Mouse (Mus musculus) gastrocnemius, postnatal 4 days (tissue): ENCODE measurements around the gene Gjc1. TPM values are rescaled to one million over a fixed set of nuclear protein-coding genes. Genes with fewer than 3 reads are reported as not detected.
A peak's percentile ranks its signal among the peaks of the same experiment; 100 is the strongest.

Experiments used
- DNase-seq, 2 experiments: peaks; one replicate each; pipeline ENCODE4 v3.0.0; 2021 to 2022; ENCODE audit warnings: low spot score in 2 of 2, mixed read lengths in 2 of 2
- total RNA-seq, 2 experiments: library from RNA; stranded (reverse); gene quantifications; 2 replicates each; pipeline ENCODE4 v1.2.3; 2021

Gene Gjc1
- total RNA-seq, 2 experiments from 2014 or later: 39.4 to 41.0 TPM

DNA sequence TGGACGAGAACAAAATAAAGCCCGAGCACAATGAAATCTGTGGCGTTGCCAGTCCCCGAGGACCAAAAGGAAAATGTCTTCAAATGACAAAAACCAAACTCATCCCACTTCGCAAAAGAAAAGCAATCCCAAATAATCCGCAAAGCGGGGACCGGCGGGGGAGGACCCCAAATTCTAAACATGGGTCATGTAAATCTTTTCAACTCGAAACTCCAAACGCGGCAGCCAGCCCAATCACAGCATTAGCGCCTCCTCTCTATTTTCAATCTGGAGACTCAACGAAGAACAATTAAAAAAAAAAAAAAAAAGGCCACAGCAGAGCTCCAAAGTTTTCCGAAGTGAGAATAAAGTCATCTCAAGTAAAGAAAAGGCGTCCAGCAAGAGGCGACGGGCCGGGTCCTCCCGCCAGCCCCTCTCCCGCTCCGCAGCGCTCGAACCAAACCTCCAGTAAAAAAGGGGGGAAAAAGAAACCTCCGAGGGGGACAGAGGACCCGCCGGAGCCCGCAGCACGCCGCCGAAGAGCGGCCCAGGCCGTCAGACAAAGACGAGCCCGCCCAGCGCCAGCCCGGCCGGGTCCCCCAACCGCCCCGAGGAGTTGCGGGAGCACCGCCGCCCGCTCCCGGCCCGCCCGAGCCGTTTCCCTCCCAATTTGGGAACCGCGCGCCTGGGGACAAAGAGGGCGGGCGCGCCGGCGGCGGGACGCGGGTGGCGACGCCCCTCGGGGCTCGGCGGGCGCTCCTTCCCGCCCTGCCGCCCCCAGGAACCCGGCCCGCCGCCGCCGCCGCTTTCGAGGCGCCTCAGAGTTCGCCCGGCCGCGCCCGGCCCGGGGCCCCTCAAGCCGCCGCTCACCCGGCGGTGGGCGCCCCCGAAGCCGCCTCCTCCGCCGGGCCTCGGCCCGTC lies 1.1 kb downstream of the Gjc1 start:
- DNase-seq: peak; percentile 33 to 59

DNA sequence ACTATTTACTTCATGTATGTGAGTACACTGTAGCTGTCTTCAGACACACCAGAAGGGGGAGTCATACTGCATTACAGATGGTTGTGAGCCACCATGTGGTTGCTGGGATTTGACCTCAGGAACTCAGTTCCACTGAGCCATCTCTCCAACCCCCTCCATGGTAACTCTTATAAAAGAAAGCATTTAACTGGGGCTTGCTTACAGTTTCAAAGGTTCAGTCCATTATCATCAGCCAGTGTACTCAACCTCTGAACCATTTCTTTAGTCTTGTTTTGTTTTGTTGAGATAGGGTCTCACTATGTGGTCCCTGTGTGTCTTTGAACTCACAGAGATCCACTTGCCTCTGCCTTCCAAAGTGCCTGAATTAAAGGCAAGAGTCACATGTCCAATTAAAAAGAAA lies 4.6 kb downstream of the Gjc1 start:
- DNase-seq: no peak

DNA sequence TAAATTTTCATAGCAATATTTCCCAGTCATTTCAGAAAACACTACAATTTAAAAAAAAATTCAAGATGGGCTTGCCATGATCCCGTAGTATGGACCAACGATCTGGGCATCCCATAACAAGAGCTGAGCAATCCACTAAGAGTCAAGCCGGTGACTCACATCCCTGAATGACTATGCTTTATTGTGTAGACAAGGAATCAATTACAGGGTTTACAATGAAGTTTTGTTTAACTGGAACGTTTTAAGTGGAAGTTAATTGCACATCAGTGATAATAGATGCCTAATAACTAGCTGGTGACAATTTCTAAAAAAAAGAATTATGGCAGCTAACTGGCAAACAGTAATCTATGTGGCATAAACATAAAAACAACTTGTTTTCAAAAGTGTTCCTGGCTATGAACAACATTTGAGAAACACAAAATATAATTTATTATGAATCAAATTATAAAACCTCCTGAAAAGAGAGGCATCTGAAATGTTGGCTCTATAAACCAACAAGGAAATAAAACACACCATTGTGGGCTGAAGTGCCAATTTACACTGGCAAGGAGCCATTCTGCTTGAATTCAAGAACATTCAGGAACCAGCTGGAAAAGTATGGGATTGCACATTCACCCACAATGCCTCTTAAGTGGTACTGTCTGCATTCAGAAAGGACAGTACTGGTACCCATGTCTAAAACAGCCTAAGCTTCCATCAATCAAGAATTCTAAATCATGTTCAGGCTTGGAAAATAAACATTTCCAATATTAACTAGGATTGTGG lies 8.6 kb downstream of the Gjc1 start:
- no peak for DNase-seq

DNA sequence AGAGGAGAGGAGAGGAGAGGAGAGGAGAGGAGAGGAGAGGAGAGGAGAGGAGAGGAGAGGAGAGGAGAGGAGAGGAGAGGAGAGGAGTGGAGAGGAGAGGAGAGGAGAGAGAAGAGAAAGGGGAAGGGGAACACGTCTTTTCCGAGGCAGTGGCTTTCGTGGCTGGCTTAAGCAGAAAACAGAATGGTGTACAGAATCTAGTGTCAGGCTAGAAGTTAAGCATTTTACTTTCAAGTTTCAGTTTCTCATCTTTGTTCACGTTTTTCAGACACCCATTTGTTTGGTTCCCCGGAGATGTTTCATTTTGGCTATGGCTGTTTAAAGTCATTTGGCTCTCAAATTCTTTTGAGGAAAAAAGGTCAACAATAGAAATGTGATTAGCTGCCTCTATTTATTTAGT lies 11.3 kb downstream of the Gjc1 start:
- no peak for DNase-seq

DNA sequence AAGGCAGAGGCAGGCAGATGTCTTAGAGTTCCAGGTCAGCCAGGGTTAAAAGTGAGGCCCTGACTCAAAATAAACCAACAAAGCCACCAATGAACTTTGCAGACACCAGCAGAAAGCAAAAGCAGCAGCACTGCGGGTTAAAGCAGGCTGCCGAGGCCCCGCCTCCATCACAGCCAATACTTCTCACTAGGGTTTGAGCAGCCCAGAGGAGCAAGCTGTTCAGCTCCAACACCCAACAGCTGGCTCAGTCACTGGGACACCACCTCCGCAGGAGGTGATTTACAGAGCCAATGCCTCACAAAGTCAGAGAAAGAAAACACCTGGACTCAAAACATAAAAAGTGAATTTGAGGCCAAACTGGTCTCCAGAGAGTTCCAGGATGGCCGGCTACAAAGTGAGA lies 16.0 kb downstream of the Gjc1 start:
- DNase-seq: no peak

DNA sequence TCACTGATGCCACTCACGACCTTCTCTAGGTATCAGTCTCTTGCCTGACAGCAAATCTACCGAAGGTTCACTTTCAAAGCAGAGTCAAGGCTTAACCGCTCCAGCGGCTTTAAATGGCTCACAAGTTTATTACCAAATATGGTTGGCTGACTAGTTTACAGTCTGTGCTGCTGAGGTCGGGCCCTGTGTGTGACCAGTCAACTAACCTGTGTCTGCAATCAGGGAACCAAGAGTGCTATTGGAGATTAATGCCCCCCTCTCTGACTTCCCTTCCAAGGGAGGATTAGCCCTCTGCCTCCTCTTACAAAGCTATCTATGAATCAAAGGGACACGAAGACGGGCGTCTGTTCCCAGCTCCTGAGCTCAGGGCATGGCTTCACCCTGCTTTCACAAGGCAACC lies 25.3 kb downstream of the Gjc1 start:
- no peak for DNase-seq

DNA sequence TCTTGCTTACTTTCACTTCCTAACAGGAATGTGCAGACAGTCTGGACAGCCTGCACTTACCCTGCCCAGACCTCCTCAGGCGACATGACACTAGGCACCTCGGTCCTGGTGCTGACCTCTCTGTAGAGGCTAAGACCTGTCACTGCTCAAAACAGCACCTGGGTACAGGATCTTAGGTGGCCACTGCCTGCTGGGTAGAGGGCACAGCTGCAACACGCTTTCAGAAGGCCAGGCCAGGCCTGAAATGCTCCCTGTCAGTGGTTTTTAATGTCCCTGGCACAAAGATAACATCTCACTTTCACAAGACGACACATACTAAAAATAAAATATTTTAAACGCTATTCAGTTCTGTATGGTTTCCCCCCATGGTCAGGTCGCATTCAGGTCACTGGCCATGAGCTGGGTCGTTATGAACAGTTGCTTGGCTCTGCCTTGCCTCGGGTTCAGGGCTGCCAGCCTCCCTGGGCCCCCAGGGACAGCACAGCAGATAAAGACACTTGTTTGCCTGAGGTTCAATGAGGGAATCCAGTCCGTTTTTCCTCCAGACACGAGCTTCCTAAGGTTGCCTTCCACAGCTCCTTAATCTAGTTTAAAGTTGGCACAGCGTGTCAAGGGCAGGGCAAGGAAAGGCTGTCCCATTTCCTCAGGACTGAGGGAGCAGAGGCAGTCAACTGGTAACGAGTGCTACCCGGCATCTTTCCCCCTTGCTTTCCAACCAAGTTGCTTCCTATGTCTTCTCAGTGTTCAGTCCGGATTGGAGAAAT lies 27.6 kb downstream of the Gjc1 start:
- DNase-seq: no peak

DNA sequence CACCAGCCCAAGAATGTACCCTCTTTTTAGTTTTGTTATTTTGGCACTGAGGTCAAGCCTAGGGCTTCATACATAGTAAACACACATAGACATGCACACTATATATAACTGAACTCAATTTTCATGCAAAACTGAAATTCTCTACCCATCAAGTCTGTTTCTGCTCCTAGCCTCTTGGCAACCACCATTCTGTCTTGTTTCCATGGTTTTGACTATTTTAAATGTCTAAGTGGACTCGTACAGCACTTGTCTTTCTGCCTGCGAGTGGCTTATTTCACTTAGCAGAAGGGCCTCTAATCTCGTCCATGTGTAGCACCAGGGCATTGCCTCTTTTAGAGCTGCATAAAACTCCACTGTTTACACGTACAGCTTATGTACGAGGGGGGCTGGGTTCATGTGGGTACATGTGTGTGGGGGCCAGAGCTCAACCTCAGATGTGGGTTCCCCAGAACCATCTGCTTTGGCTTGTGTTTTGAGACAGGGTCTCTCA lies 31.8 kb downstream of the Gjc1 start:
- DNase-seq: no peak

DNA sequence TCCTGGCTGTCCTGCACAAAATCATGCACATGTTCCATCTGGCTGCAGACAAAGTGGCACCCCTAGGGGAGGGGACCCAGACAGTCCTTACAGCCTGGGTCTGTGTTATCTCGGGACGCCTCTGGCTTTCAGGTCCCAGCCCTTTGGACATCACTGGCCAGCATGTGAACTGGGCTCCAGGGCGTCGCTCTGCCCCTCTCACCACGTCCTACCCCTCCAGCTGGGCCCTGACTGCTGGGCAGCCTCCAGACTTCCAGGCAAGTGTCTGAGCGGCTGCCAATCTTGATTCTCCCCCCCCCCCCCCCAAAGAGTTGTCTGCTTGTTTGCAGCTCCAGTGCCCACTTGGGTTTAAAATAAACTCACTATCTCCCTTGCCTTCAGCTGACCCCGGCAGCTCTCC lies 36.1 kb downstream of the Gjc1 start:
- no peak for DNase-seq

DNA sequence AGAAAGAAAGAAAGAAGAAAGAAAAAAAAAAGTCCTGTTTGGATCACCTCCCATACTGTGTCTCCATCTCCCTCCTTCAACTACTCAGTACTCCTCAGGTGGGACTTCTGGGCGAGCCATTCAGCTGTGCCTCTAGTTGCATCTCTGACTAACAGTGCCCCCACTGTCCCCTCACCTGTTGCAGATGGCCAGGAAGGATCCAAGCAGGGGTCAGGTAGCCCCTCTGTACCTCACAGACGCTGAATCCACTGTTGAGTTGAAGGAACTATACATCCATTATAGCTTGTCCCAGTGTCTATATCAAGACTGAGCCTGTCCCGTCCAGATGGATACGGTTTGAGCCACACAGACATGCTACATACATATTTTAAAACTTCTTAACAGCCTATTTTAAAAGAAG lies 38.0 kb downstream of the Gjc1 start:
- no peak for DNase-seq

DNA sequence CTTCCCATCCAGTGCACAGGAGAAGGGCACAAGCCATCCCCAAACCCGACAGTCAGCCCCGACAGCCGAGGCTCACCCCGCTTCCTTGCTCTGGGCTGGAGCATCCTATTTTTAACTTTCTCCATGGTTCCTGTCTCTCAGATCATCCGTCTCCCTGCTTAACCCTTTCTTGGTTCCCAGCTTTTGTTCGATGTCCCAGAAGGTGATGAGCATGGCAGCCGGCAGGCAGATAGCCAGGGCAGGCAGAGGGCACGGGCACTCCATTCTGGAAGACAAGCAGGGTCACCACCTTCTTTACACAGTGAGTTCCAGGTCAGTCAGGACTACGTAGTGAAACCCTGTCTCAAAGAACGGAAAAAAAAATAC lies 38.5 kb downstream of the Gjc1 start:
- DNase-seq: no peak

DNA sequence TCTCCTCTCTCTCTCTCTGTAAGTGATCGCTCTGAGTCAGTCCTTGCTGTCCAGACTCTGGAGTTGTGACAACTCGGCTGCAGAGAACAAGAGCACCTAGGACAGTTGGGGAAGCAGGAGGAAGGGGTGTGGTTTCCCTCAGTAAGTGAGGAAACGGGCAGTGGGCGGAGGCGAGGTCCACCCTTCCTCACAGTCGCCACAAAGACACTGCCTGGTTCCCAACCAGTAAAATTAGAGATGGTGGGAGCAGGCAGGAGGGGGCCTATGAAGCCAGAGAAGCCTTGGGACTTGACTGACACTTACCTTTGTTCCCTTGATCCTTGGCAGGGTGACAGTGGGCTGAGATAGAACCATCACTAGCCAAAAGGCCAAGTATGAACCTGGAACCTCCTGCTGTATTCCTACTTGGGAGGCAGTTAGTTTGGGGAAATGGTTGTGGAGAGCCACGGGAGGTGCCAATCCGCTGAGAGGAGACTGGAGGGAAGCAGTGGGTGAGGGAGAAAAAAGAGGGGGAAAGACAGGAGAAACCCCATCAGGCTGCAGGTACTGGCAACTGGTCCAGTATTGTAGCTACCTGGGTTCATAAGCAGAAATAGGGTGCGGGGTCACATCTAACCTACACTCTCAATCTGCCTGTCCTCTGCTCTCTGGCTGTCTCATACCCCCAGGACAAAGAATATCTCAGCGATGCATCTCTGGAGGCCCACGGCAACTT lies 39.1 kb downstream of the Gjc1 start:
- DNase-seq: no peak

DNA sequence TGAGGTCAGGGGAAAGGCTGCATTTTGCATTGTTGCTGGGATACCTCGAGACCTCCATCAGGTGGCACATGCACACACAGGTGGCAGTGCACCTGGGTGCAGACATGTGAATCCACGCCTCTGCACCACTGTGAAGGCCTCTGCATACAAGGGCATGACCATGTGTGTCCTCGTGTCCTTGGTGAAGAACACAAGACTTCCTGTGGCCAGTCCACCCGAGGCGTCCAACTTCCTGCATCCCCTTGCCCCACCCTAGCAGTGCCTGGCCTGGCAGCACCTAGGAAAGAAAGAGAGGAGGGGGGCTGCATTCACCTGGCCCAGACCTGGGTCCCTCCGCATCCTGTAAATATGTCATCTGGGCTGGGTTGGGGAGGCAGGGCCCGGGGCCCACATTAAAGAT lies 39.7 kb downstream of the Gjc1 start:
- no peak for DNase-seq

DNA sequence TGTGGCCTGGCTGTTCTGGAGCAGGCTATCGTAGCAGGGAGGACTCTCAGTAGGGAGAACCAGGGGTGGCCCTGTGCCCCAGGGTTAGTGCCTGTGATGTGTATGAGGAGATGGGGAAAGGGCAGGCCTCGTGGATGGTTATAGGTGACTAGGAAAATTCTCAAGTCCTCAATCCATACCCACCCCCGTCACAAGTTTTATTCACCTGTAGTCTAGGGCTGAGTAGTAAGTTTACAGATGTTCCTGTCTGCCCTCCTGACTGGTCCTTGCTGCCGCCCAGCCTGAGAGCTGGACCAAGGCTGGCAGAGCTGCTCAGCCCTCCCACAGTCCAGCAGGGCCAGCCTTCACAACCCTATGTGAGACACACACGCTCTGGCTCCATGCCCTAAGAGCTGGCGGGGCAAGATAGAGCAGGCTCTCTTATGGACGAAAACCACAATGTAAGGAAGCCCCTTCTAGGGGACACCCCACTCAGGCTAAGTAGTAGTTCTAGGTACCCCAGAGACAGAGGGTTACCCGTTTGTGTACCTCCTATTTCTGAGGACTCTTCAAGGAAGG lies 40.3 kb downstream of the Gjc1 start:
- no peak for DNase-seq

DNA sequence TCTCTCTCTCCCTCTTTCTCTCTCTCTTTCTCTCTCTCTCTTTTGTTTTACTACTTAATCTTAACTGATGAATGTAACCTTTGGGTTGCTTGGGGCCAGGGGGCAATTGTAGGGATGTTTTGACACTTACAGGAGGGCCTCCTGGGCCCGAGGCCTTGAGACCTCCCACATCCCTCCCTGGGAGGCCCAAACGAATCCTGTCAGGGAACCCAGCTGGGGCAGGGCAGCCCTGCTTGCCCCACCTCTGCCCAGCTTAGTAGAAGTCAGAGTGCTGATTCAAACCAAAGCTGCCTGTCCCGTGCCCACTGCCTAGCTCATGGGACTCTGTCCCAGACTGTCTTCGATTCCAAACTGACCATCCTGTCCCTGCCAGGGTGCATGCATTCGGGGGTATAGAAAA lies 40.9 kb downstream of the Gjc1 start:
- no peak for DNase-seq

DNA sequence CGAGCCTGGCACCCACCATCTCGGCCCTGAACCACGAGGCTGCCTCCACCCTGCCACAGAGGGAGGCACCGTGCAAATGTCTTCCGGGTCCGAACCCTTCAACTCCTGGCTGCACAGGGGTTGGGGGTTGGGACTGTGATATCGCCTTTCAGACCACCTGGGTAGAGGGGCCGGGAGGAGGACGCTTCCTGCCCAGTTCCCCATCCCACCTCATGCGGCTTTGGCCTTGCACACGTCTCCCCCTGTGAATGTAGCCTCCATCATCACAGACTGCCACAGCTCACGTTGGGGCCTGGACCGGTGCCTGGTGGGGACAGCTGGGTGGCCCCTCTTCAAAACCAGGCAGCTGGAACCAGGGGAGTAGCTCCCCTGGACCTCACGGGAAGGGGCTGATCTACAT lies 41.3 kb downstream of the Gjc1 start:
- peak in 1 of 2 experiments; percentile 29 for DNase-seq

DNA sequence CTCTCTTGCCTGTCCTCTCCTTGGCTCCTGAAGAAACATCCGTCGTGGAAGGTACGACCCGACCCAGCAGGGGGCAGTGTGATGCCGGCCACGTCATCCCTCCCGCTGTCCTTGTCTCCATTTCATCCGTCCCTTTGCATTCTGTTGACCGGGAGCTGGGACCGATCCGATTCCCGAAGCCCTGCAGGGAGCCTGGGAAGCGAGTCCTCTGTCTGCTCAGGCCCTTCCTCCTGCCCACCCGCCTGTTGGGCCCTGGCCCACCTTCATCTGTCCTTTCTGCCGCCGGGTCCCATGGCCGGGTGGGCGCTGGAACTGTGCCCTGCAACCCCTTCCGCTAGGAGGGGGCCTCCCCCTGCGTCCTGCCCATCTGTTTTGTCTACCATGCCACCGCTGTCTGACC lies 41.9 kb downstream of the Gjc1 start:
- DNase-seq: peak; percentile 76 to 87

DNA sequence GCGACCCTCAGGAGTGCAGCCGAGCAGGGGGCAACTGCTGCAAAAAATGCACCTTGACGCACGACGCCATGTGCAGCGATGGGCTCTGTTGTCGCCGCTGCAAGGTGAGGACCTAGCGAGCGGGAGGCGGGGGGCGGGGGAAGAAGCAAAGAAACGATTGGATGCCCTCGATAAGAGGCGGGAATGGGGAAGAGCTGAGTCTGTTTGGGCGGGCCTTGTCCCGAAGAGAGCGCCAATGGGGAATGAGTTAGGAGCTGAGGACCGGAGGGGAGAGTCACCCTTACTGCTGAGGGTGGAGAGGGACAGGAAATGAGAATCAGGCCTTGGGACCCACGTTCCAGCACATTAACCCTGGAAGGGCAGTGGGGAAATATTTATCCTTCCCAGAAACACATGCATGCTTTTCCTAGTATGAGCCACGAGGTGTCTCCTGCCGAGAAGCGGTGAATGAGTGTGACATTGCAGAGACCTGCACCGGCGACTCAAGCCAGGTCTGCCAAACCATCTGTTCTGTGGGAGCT lies 44.8 kb downstream of the Gjc1 start:
- DNase-seq: peak; percentile 66 to 82

DNA sequence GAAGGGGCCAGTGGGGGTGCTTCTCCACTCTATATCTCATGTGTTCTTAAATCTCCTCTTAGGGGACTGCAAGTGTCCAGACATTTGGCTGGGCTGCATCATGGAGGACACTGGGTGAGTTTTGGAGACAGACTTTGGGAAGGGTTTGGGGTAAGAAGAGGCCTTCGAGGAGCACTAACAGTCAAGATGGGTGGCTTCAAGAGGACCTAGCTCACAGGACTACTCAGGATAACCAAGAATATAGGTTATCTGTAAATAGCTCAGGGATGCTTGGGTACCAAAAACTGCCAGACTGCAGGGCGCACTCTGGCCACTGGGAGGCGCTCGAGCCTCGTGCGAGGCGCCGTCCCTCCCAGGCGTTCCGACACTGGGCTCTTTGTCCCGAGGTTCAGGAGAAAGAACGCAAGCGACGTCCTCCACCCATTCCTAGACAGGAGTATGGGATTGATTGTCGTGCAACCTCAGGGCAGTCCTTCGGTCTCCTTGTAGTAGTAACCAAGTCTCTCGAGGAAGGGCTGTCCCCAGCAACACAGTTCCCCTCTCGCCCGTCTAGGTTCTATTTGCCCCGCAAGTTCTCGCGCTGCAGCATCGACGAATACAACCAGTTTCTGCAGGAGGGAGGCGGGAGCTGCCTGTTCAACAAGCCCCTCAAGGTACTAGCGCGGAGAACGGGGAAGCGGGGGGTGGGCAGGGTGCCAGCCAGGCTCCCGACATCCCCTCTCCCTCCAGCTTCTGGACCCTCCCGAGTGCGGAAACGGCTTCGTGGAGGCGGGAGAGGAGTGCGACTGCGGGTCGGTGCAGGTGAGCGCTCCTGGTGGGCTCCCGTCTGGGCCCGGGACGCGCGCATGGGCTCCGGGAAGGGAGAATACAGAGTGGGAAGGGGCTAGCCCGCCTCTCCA lies 45.5 kb downstream of the Gjc1 start:
- DNase-seq: peak; percentile 80 to 85
